Mouse (Mus musculus) cerebellum, adult (tissue): Measurements from ENCODE around the gene Hist1h4j.
A peak's percentile ranks its signal among the peaks of the same experiment; 100 is the strongest.
"Not testable (repeated sequence)": the region's sequence is repeated elsewhere in the genome, so short reads cannot be mapped to it uniquely, and the experiment has no call there.

Experiments
- ATAC-seq: cut with Nextera tagmentation; 2 replicates; pipeline ENCODE4 v1.9.2; 2017; ENCODE audit warnings: mild to moderate bottlenecking, moderate library complexity, mixed read lengths; ENCODE audit not compliant: insufficient number of reproducible peaks, low FRiP score, low TSS enrichment

Gene Hist1h4j

GRCm38 (mm10) chr13:21734906-21735767 lies at the start of gene Hist1h4j:
Hist1h4j (plus strand) TSS chr13:21735064.
- ATAC-seq = peak; percentile 91

- ATAC-seq = no peak
Observed at GRCm38 (mm10) chr13:21697811-21698210, 37.1 kb upstream of the Hist1h4j start, which contains the start of gene Olfr1359. Olfr1359 (plus strand) TSS chr13:21698111.

- no peak for ATAC-seq
Observed at GRCm38 (mm10) chr13:21706669-21707068, 28.2 kb upstream of the Hist1h4j start.

- peak; percentile 83 for ATAC-seq
Observed at GRCm38 (mm10) chr13:21710031-21710711, 24.7 kb upstream of the Hist1h4j start.

GRCm38 (mm10) chr13:21710821-21711525 lies 23.9 kb upstream of the Hist1h4j start:
- peak; percentile 38; the same call in 1 of the 2 replicates for ATAC-seq

GRCm38 (mm10) chr13:21711698-21712097 lies 23.2 kb upstream of the Hist1h4j start:
- ATAC-seq = no peak

- no peak; the same call in 1 of the 2 replicates for ATAC-seq
Observed at GRCm38 (mm10) chr13:21714725-21715124, 20.1 kb upstream of the Hist1h4j start.

- ATAC-seq = no peak
Observed at GRCm38 (mm10) chr13:21715131-21715863, 19.6 kb upstream of the Hist1h4j start.

- ATAC-seq = peak; percentile 96
Observed at GRCm38 (mm10) chr13:21715864-21716539, 18.9 kb upstream of the Hist1h4j start, which contains the start of the genes Hist1h2bl and Hist1h2ai. Hist1h2bl (minus strand) TSS chr13:21716143. Hist1h2ai (plus strand) TSS chr13:21716422.

- ATAC-seq = not testable (repeated sequence)
Observed at GRCm38 (mm10) chr13:21716540-21717391, 18.1 kb upstream of the Hist1h4j start.

- ATAC-seq = peak; percentile 36; the same call in 1 of the 2 replicates
Observed at GRCm38 (mm10) chr13:21717397-21718357, 17.2 kb upstream of the Hist1h4j start, which contains the start of gene Hist1h3h. Hist1h3h (plus strand) TSS chr13:21717659.

- no peak for ATAC-seq
Observed at GRCm38 (mm10) chr13:21718381-21719080, 16.3 kb upstream of the Hist1h4j start.

- not testable (repeated sequence) for ATAC-seq
Observed at GRCm38 (mm10) chr13:21721107-21721756, 13.6 kb upstream of the Hist1h4j start.

- peak; percentile 100 for ATAC-seq
Observed at GRCm38 (mm10) chr13:21721757-21722372, 13.0 kb upstream of the Hist1h4j start, which contains the start of gene Hist1h2bm. Hist1h2bm (plus strand) TSS chr13:21722044.

- no peak for ATAC-seq
Observed at GRCm38 (mm10) chr13:21722373-21722925, 12.4 kb upstream of the Hist1h4j start.
